Mouse (Mus musculus) adrenal gland, adult 2 months (tissue): ENCODE measurements around the gene Xlr5c. TPM values are rescaled to one million over a fixed set of nuclear protein-coding genes. Genes with fewer than 3 reads are reported as not detected.
"Not testable (repeated sequence)": the region's sequence is repeated elsewhere in the genome, so short reads cannot be mapped to it uniquely, and the experiment has no call there.

Source experiments
- DNase-seq: peaks from one replicate; pipeline ENCODE4 v3.0.0; 2021
- long read RNA-seq: library from polyadenylated mRNA; stranded (forward); transcript quantifications from one replicate; pipeline ENCODE4 v2.0.0, GENCODE M21; 2021
- polyA plus RNA-seq: library from polyadenylated mRNA; depleted of rRNA; stranded (reverse); fragments of >200 nt; gene quantifications from 2 replicates; pipeline ENCODE4 v1.2.3, GENCODE M21; 2012; rRNA removed
- total RNA-seq, 2 experiments: library from RNA; stranded (reverse); gene quantifications; 2 replicates each; pipeline ENCODE4 v1.2.3; 2021

Xlr5c gene
- not detected for total RNA-seq
- polyA plus RNA-seq = 0.25 TPM in 1 of 2 replicates, not detected in the other
- long read RNA-seq = 0 reads

GRCm38 (mm10) chrX:73292876-73293275 is at the start of gene Xlr5c, which contains the start of gene Xlr5a:
Gene Xlr5c, minus strand, starts transcription at chrX:73292976.
Gene Xlr5a, minus strand, starts transcription at chrX:73292976.
- not testable (repeated sequence) for DNase-seq

- DNase-seq = peak; percentile 89
These were observed 49.7 kb upstream of the Xlr5c start, which contains the start of gene Zfp275 for GRCm38 (mm10) chrX:73342483-73342895. Gene Zfp275, plus strand, starts transcription at chrX:73342621.

- no peak for DNase-seq
These were observed 49.3 kb upstream of the Xlr5c start for GRCm38 (mm10) chrX:73342068-73342467.

GRCm38 (mm10) chrX:73341473-73341872 is 48.7 kb upstream of the Xlr5c start:
- no peak for DNase-seq

- no peak for DNase-seq
These were observed 44.0 kb upstream of the Xlr5c start, which contains the start of gene Gm45015 for GRCm38 (mm10) chrX:73336740-73337139. Gene Gm45015, minus strand, starts transcription at chrX:73336840.

- DNase-seq = no peak
These were observed 40.8 kb upstream of the Xlr5c start for GRCm38 (mm10) chrX:73333548-73333947.

GRCm38 (mm10) chrX:73327215-73327614 is 34.4 kb upstream of the Xlr5c start:
- no peak for DNase-seq

GRCm38 (mm10) chrX:73321029-73321428 is 28.3 kb upstream of the Xlr5c start:
- DNase-seq = no peak

- peak; percentile 16 for DNase-seq
These were observed 19.7 kb upstream of the Xlr5c start for GRCm38 (mm10) chrX:73312522-73312921.

GRCm38 (mm10) chrX:73295745-73296144 is 3.0 kb upstream of the Xlr5c start:
- not testable (repeated sequence) for DNase-seq

- not testable (repeated sequence) for DNase-seq
These were observed 27.5 kb downstream of the Xlr5c start, which contains the start of gene Xlr3c for GRCm38 (mm10) chrX:73265270-73265669. Gene Xlr3c, minus strand, starts transcription at chrX:73265390.

- not testable (repeated sequence) for DNase-seq
These were observed 30.3 kb downstream of the Xlr5c start for GRCm38 (mm10) chrX:73262428-73262827.

GRCm38 (mm10) chrX:73242821-73243325 is 49.9 kb downstream of the Xlr5c start, which contains the start of gene Xlr4c:
Gene Xlr4c, minus strand, starts transcription at chrX:73243130.
- not testable (repeated sequence) for DNase-seq

Other genes starting within 250 kb of the Xlr5c start
- gene Pnma3, start 228.2 kb downstream of the Xlr5c start, total RNA-seq = under 1 TPM; 0.14 to 0.41 TPM
- gene Pnma3, start 228.2 kb downstream of the Xlr5c start, polyA plus RNA-seq = 0.17 and 0.19 TPM in 2 replicates
- 1 to 10 TPM in 1 of 2 experiments, not detected in 1; 2.0 TPM for gene Xlr4a, start 210.5 kb downstream of the Xlr5c start, total RNA-seq
- gene Xlr4a, start 210.5 kb downstream of the Xlr5c start, polyA plus RNA-seq = not detected in 2 replicates
- 1 to 10 TPM in 1 of 2 experiments, not detected in 1; 3.5 TPM for gene Xlr3a, start 195.9 kb downstream of the Xlr5c start, total RNA-seq
- gene Xlr3a, start 195.9 kb downstream of the Xlr5c start, polyA plus RNA-seq = 0.92 TPM in 1 of 2 replicates, not detected in the other
- not detected for gene Gm14685, start 175.9 kb downstream of the Xlr5c start, total RNA-seq
- not detected in 2 replicates for gene Gm14685, start 175.9 kb downstream of the Xlr5c start, polyA plus RNA-seq
- gene Xlr5b, start 144.2 kb downstream of the Xlr5c start, total RNA-seq = not detected
- not detected in 2 replicates for gene Xlr5b, start 144.2 kb downstream of the Xlr5c start, polyA plus RNA-seq
- under 1 TPM; 0.12 to 0.31 TPM for gene DXBay18, start 143.5 kb downstream of the Xlr5c start, total RNA-seq
- gene DXBay18, start 143.5 kb downstream of the Xlr5c start, polyA plus RNA-seq = not detected in 2 replicates
- gene Spin2d, start 116.0 kb downstream of the Xlr5c start, total RNA-seq = not detected
- not detected in 2 replicates for gene Spin2d, start 116.0 kb downstream of the Xlr5c start, polyA plus RNA-seq
- gene Xlr3b, start 100.8 kb downstream of the Xlr5c start, total RNA-seq = 10 to 100 TPM in 1 of 2 experiments, 1 to 10 TPM in 1; 1.8 to 10.8 TPM
- 0.17 and 0.19 TPM in 2 replicates for gene Xlr3b, start 100.8 kb downstream of the Xlr5c start, polyA plus RNA-seq
- 1 to 10 TPM in 1 of 2 experiments, under 1 TPM in 1; 0.61 to 1.1 TPM for gene Xlr4b, start 78.6 kb downstream of the Xlr5c start, total RNA-seq
- 0.06 TPM in 1 of 2 replicates, not detected in the other for gene Xlr4b, start 78.6 kb downstream of the Xlr5c start, polyA plus RNA-seq
- gene F8a, start 64.7 kb downstream of the Xlr5c start, total RNA-seq = 10 to 100 TPM in 1 of 2 experiments, 1 to 10 TPM in 1; 8.0 to 11.8 TPM
- gene F8a, start 64.7 kb downstream of the Xlr5c start, polyA plus RNA-seq = 50.8 and 53.5 TPM in 2 replicates
- 1 to 10 TPM in 1 of 2 experiments, not detected in 1; 1.7 TPM for gene Xlr4c, start 49.8 kb downstream of the Xlr5c start, total RNA-seq
- not detected in 2 replicates for gene Xlr4c, start 49.8 kb downstream of the Xlr5c start, polyA plus RNA-seq
- under 1 TPM in 1 of 2 experiments, not detected in 1; 0.32 TPM for gene Xlr3c, start 27.6 kb downstream of the Xlr5c start, total RNA-seq
- gene Xlr3c, start 27.6 kb downstream of the Xlr5c start, polyA plus RNA-seq = not detected in 2 replicates
- under 1 TPM in 1 of 2 experiments, not detected in 1; 0.49 TPM for gene Xlr5a, start within 50 bp of the Xlr5c start, total RNA-seq
- gene Xlr5a, start within 50 bp of the Xlr5c start, polyA plus RNA-seq = not detected in 2 replicates
- not detected for gene Gm45015, start 43.9 kb upstream of the Xlr5c start, total RNA-seq
- gene Gm45015, start 43.9 kb upstream of the Xlr5c start, polyA plus RNA-seq = not detected in 2 replicates
- gene Zfp275, start 49.6 kb upstream of the Xlr5c start, total RNA-seq = 10 to 100 TPM; 14.7 to 17.0 TPM
- 10.7 and 12.5 TPM in 2 replicates for gene Zfp275, start 49.6 kb upstream of the Xlr5c start, polyA plus RNA-seq
- gene Gm18336, start 105.8 kb upstream of the Xlr5c start, total RNA-seq = not detected
- 0.03 TPM in 1 of 2 replicates, not detected in the other for gene Gm18336, start 105.8 kb upstream of the Xlr5c start, polyA plus RNA-seq
- under 1 TPM; 0.26 to 0.38 TPM for gene Zfp92, start 118.1 kb upstream of the Xlr5c start, total RNA-seq
- gene Zfp92, start 118.1 kb upstream of the Xlr5c start, polyA plus RNA-seq = 0.10 and 0.11 TPM in 2 replicates
- not detected for gene Trex2, start 142.4 kb upstream of the Xlr5c start, total RNA-seq
- gene Trex2, start 142.4 kb upstream of the Xlr5c start, polyA plus RNA-seq = 0.13 TPM in 1 of 2 replicates, not detected in the other
- 10 to 100 TPM; 20.3 to 31.3 TPM for gene Haus7, start 166.1 kb upstream of the Xlr5c start, total RNA-seq
- 12.6 and 15.5 TPM in 2 replicates for gene Haus7, start 166.1 kb upstream of the Xlr5c start, polyA plus RNA-seq
- gene Bgn, start 190.6 kb upstream of the Xlr5c start, total RNA-seq = 100 to 1,000 TPM; 290 to 364 TPM
- 197 and 251 TPM in 2 replicates for gene Bgn, start 190.6 kb upstream of the Xlr5c start, polyA plus RNA-seq
- gene Atp2b3, start 210.1 kb upstream of the Xlr5c start, total RNA-seq = 10 to 100 TPM; 38.2 to 42.3 TPM
- 24.9 and 29.0 TPM in 2 replicates for gene Atp2b3, start 210.1 kb upstream of the Xlr5c start, polyA plus RNA-seq